Mouse (Mus musculus): Measurements from ENCODE around the gene Rbm28. TPM values are rescaled to one million over a fixed set of nuclear protein-coding genes. Genes with fewer than 3 reads are reported as not detected.

Rbm28 gene
- total and polyA plus RNA-seq, 3 experiments = 37.6 to 103 (median 56.2) TPM

DNA sequence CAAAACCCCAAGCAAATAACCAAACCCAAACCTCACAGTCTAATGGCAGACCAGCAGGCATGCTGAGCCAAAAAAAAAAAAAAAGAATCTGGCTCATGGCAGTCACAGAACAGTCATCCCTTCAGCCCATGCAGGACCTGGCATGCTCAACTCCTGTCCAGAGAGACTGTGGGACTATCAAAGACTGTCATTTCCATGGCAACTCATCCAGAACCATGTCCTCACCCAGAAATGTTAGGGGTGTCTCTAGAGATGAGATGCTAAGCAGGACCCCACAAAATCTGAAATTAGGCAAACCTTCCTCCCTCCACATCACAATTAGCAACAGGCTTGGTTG, 90.7 kb downstream of the Rbm28 start:
- Histone ChIP-seq H3K9me3 (replicated peaks; ENCODE audit: low read length) (no peaks in the 10 kb centered on the region), H3K27me3 (replicated peaks) (peaks cover 32% of the 10 kb centered on the region), H3K9ac (ENCODE audit: insufficient read depth, low read depth) (no peak overlapping the region), H3K36me3 (replicated peaks in 1 of 2; ENCODE audit: control insufficient read depth in 1 of 2, insufficient read depth in 1 of 2, low read length in 1 of 2) (no peaks in the 10 kb centered on the region), H3K27ac (ENCODE audit: insufficient read depth, low read depth) (no peak overlapping the region), H3K79me2 (replicated peaks; ENCODE audit: control insufficient read depth, extremely low read depth, insufficient read depth, poor library complexity, severe bottlenecking) (no peaks in the 10 kb centered on the region), H3K4me1 (ENCODE audit: control insufficient read depth in 1 of 2, insufficient read depth in 2 of 2) (no peaks in the 10 kb centered on the region), H3K4me2 (ENCODE audit: insufficient read depth, low read depth, poor library complexity, severe bottlenecking) (no peak overlapping the region), H3K4me3 (replicated peaks in 1 of 3; ENCODE audit: low read depth in 2 of 3, low read length in 2 of 3, poor library complexity in 1 of 3) (no peak overlapping the region)
- in situ Hi-C loops (cut with MboI; ENCODE audit: low pct_ligation_motif_present, low pct_unique_long_range_greater_than_20kb, low sequenced_read_pairs) = no loop called here
- TF ChIP-seq ZNF384 (IDR thresholded peaks at IDR 0.05; ENCODE audit: low read depth, low read length) (no peak), GABPA (IDR thresholded peaks at IDR 0.05; ENCODE audit: insufficient replicate concordance, low read depth, low read length) (no peak), NELFE (IDR thresholded peaks at IDR 0.05; ENCODE audit: low read depth, low read length) (no peak), SIN3A (IDR thresholded peaks at IDR 0.05; ENCODE audit: low read length) (no peak), HCFC1 (IDR thresholded peaks at IDR 0.05; ENCODE audit: low read depth, low read length) (no peak), USF2 (conservative IDR thresholded peaks at IDR 0.05; ENCODE audit: low read depth, low read length) (no peak), ZMIZ1 (IDR thresholded peaks at IDR 0.05; ENCODE audit: low read depth, low read length) (no peak), TBP (conservative IDR thresholded peaks at IDR 0.05; ENCODE audit: low read depth, low read length) (no peak), EP300 (IDR thresholded peaks at IDR 0.05; ENCODE audit: low read length) (no peak), NRF1 (IDR thresholded peaks at IDR 0.05; ENCODE audit: low read depth, low read length) (no peak), UBTF (IDR thresholded peaks at IDR 0.05; ENCODE audit: low read depth, low read length) (no peak), MEF2A (IDR thresholded peaks at IDR 0.05; ENCODE audit: borderline replicate concordance, low read depth, low read length) (no peak), KAT2A (IDR thresholded peaks at IDR 0.05; ENCODE audit: insufficient replicate concordance, low read length) (no peak)
- DNase-seq (ENCODE audit: extremely low read depth) = no peak
- dilution Hi-C loops (cut with MboI; ENCODE audit: extremely low pct_ligation_motif_present, extremely low pct_unique_long_range_greater_than_20kb, low sequenced_read_pairs) = no loop called here

Other genes starting within 250 kb of the Rbm28 start
- gene Lep, start 104.8 kb downstream of the Rbm28 start, total RNA-seq (2012; rRNA removed) = not detected in 2 replicates
- not detected in 2 replicates for gene Lep, start 104.8 kb downstream of the Rbm28 start, total RNA-seq (2014; rRNA removed)
- gene Lep, start 104.8 kb downstream of the Rbm28 start, polyA plus RNA-seq (2012; ENCODE audit: insufficient read length, low read depth) = not detected in 2 replicates
- not detected in 2 replicates for gene Prrt4, start 14.6 kb upstream of the Rbm28 start, total RNA-seq (2012; rRNA removed)
- not detected in 2 replicates for gene Prrt4, start 14.6 kb upstream of the Rbm28 start, total RNA-seq (2014; rRNA removed)
- not detected in 2 replicates for gene Prrt4, start 14.6 kb upstream of the Rbm28 start, polyA plus RNA-seq (2012; ENCODE audit: insufficient read length, low read depth)
- 14.9 and 17.3 TPM in 2 replicates for gene Impdh1, start 51.4 kb upstream of the Rbm28 start, total RNA-seq (2012; rRNA removed)
- 2.5 and 3.1 TPM in 2 replicates for gene Impdh1, start 51.4 kb upstream of the Rbm28 start, total RNA-seq (2014; rRNA removed)
- gene Impdh1, start 51.4 kb upstream of the Rbm28 start, polyA plus RNA-seq (2012; ENCODE audit: insufficient read length, low read depth) = 19.6 and 21.6 TPM in 2 replicates
- 14.6 and 23.7 TPM in 2 replicates for gene Hilpda, start 107.5 kb upstream of the Rbm28 start, total RNA-seq (2012; rRNA removed)
- gene Hilpda, start 107.5 kb upstream of the Rbm28 start, total RNA-seq (2014; rRNA removed) = 40.0 and 52.3 TPM in 2 replicates
- 10.5 and 11.1 TPM in 2 replicates for gene Hilpda, start 107.5 kb upstream of the Rbm28 start, polyA plus RNA-seq (2012; ENCODE audit: insufficient read length, low read depth)
- 0.29 and 0.30 TPM in 2 replicates for gene Fam71f2, start 114.6 kb upstream of the Rbm28 start, total RNA-seq (2012; rRNA removed)
- 0.34 TPM in 1 of 2 replicates, not detected in the other for gene Fam71f2, start 114.6 kb upstream of the Rbm28 start, total RNA-seq (2014; rRNA removed)
- gene Fam71f2, start 114.6 kb upstream of the Rbm28 start, polyA plus RNA-seq (2012; ENCODE audit: insufficient read length, low read depth) = 0.23 TPM in 1 of 2 replicates, not detected in the other
- gene Fam71f1, start 154.1 kb upstream of the Rbm28 start, total RNA-seq (2012; rRNA removed) = not detected in 2 replicates
- gene Fam71f1, start 154.1 kb upstream of the Rbm28 start, total RNA-seq (2014; rRNA removed) = not detected in 2 replicates
- gene Fam71f1, start 154.1 kb upstream of the Rbm28 start, polyA plus RNA-seq (2012; ENCODE audit: insufficient read length, low read depth) = not detected in 2 replicates
- gene Calu, start 183.1 kb upstream of the Rbm28 start, total RNA-seq (2012; rRNA removed) = 107 and 125 TPM in 2 replicates
- 161 and 166 TPM in 2 replicates for gene Calu, start 183.1 kb upstream of the Rbm28 start, total RNA-seq (2014; rRNA removed)
- gene Calu, start 183.1 kb upstream of the Rbm28 start, polyA plus RNA-seq (2012; ENCODE audit: insufficient read length, low read depth) = 112 and 128 TPM in 2 replicates
- 0.13 TPM in 1 of 2 replicates, not detected in the other for gene Opn1sw, start 223.5 kb upstream of the Rbm28 start, total RNA-seq (2012; rRNA removed)
- not detected in 2 replicates for gene Opn1sw, start 223.5 kb upstream of the Rbm28 start, total RNA-seq (2014; rRNA removed)
- gene Opn1sw, start 223.5 kb upstream of the Rbm28 start, polyA plus RNA-seq (2012; ENCODE audit: insufficient read length, low read depth) = not detected in 2 replicates
- gene Ccdc136, start 231.3 kb upstream of the Rbm28 start, total RNA-seq (2012; rRNA removed) = 1.2 and 4.3 TPM in 2 replicates
- gene Ccdc136, start 231.3 kb upstream of the Rbm28 start, total RNA-seq (2014; rRNA removed) = 0.28 and 0.64 TPM in 2 replicates
- 2.4 and 2.9 TPM in 2 replicates for gene Ccdc136, start 231.3 kb upstream of the Rbm28 start, polyA plus RNA-seq (2012; ENCODE audit: insufficient read length, low read depth)